Mouse (Mus musculus) lung, postnatal 10 days (tissue): Measurements from ENCODE around the gene Morn1.

Experiments
- DNase-seq: peaks from one replicate; pipeline ENCODE4 v3.0.0; 2021

The Morn1 gene

GRCm38 (mm10) chr4:155163685-155164084 lies 77.3 kb downstream of the Morn1 start:
- no peak for DNase-seq

- peak; percentile 96 for DNase-seq
Measured at GRCm38 (mm10) chr4:155164550-155164949, 78.2 kb downstream of the Morn1 start.

- no peak for DNase-seq
Measured at GRCm38 (mm10) chr4:155165861-155166260, 79.5 kb downstream of the Morn1 start.

- DNase-seq, result no peak
Measured at GRCm38 (mm10) chr4:155168835-155169252, 82.5 kb downstream of the Morn1 start.

GRCm38 (mm10) chr4:155170614-155171212 lies 84.3 kb downstream of the Morn1 start:
- no peak for DNase-seq

- peak; percentile 57 for DNase-seq
Measured at GRCm38 (mm10) chr4:155171961-155172533, 85.7 kb downstream of the Morn1 start.

- DNase-seq, result peak; percentile 98
Measured at GRCm38 (mm10) chr4:155172909-155173821, 86.8 kb downstream of the Morn1 start.

GRCm38 (mm10) chr4:155173822-155174785 lies 87.7 kb downstream of the Morn1 start:
- no peak for DNase-seq

- no peak for DNase-seq
Measured at GRCm38 (mm10) chr4:155176210-155176609, 89.8 kb downstream of the Morn1 start.

GRCm38 (mm10) chr4:155178274-155178673 lies 91.9 kb downstream of the Morn1 start:
- DNase-seq, result peak; percentile 92

- DNase-seq, result peak; percentile 81
Measured at GRCm38 (mm10) chr4:155178981-155179512, 92.7 kb downstream of the Morn1 start.

- no peak for DNase-seq
Measured at GRCm38 (mm10) chr4:155183201-155183600, 96.8 kb downstream of the Morn1 start.

- no peak for DNase-seq
Measured at GRCm38 (mm10) chr4:155184248-155185070, 98.1 kb downstream of the Morn1 start.

GRCm38 (mm10) chr4:155185845-155186244 lies 99.5 kb downstream of the Morn1 start:
- no peak for DNase-seq

- peak; percentile 56 for DNase-seq
Measured at GRCm38 (mm10) chr4:155187192-155187674, 100.9 kb downstream of the Morn1 start.

- no peak for DNase-seq
Measured at GRCm38 (mm10) chr4:155188341-155188740, 102.0 kb downstream of the Morn1 start.

- no peak for DNase-seq
Measured at GRCm38 (mm10) chr4:155188803-155189202, 102.4 kb downstream of the Morn1 start.

GRCm38 (mm10) chr4:155189711-155190139 lies 103.3 kb downstream of the Morn1 start:
- DNase-seq, result peak; percentile 67

- DNase-seq, result no peak
Measured at GRCm38 (mm10) chr4:155190275-155190674, 103.9 kb downstream of the Morn1 start.
